Mouse (Mus musculus): ENCODE results near the gene Capn1. TPM values are rescaled to one million over a fixed set of nuclear protein-coding genes. Genes with fewer than 3 reads are reported as not detected.

The Capn1 gene
- polyA plus RNA-seq, 1 experiment from 2014 or later: 26.0 TPM

DNA sequence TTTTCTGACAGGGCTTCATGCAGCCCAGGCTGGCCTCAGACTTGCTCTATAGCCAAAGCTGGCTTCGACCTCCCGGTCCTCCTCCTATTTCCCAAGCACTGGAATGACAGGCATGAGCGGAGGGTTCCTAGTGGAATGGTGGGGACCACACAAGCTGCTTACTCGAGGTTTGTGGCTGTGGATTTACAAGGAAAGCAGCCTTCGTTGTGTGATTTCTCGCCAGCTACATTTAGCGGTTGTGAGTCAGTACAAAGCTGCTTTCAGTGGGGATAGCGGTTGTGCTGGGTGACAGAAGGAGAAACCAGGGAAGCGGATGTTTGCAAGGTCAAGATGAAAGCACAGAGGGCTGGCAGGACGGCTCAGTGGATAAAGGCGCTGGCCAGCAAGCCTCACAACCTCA lies 10.2 kb downstream of the Capn1 start:
- H3K36me3 ChIP-seq: peaks cover 21% of the 10 kb centered on the region; the same call in 1 of the 2 replicates
- ATAC-seq (ENCODE audit: insufficient number of reproducible peaks, low FRiP score, low TSS enrichment, low read depth): no peak; the same call in 1 of the 2 replicates
- no peak overlapping the region for H3K4me3 ChIP-seq
- H3K9me3 ChIP-seq: no peaks in the 10 kb centered on the region
- peaks cover 9% of the 10 kb centered on the region for H3K4me1 ChIP-seq
- no peak overlapping the region for H3K9ac ChIP-seq
- H3K4me2 ChIP-seq: no peak overlapping the region
- no peak overlapping the region for H3K27ac ChIP-seq
- H3K27me3 ChIP-seq: no peaks in the 10 kb centered on the region
- WGBS: 58% methylated on average over 11 of the region's 11 CpGs

DNA sequence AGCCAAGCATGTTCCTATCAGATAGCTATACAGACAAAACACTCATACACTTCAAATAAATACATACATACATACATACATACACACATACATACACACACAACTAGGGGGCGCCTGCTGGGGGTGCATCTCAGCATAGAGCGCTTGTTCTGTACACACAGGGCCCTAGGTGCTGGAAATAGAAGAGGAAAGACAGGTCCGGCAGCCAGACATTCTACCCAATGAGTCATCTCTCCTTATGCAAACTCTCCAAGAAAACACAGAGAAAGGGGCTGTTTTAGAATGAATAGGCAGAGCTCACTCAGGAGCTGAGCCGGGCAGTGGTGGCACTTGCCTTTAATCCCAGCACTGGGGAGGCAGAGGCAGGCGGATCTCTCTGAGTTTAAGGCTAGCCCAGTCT lies 15.7 kb downstream of the Capn1 start:
- Histone ChIP-seq H3K27me3 (no peaks in the 10 kb centered on the region), H3K4me2 (no peak overlapping the region), H3K9ac (no peak overlapping the region), H3K9me3 (no peaks in the 10 kb centered on the region), H3K4me1 (no peaks in the 10 kb centered on the region), H3K27ac (no peak overlapping the region), H3K4me3 (no peak overlapping the region), H3K36me3 (peaks cover 4% of the 10 kb centered on the region; the same call in 1 of the 2 replicates)
- WGBS: 79% methylated on average over 5 of the region's 5 CpGs
- ATAC-seq (ENCODE audit: insufficient number of reproducible peaks, low FRiP score, low TSS enrichment, low read depth): no peak

DNA sequence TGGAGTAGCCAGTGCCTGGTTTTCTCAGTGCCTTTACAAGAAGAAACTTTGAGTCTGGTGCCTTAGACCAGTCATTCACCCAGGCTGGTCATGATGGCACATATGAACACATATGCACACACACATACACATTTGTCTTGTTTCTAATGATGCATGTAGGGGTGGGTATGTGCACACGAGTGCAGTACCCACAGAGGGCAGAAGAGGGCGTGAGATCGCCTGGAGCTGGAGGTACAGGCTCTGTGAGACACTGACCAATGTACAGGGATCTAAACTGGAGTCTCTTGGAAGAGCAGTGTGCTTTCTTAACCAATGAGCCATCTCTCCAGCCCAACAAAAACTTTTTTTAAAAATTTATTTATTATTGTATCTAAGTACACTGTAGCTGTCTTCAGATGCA lies 17.5 kb downstream of the Capn1 start:
- ATAC-seq (ENCODE audit: insufficient number of reproducible peaks, low FRiP score, low TSS enrichment, low read depth): no peak
- Histone ChIP-seq H3K36me3 (peaks cover 16% of the 10 kb centered on the region), H3K4me3 (no peak overlapping the region), H3K27ac (no peak overlapping the region), H3K4me1 (no peaks in the 10 kb centered on the region), H3K4me2 (no peak overlapping the region), H3K9ac (no peak overlapping the region), H3K27me3 (no peaks in the 10 kb centered on the region), H3K9me3 (no peaks in the 10 kb centered on the region)
- WGBS: 88% methylated on average over 3 of the region's 3 CpGs

DNA sequence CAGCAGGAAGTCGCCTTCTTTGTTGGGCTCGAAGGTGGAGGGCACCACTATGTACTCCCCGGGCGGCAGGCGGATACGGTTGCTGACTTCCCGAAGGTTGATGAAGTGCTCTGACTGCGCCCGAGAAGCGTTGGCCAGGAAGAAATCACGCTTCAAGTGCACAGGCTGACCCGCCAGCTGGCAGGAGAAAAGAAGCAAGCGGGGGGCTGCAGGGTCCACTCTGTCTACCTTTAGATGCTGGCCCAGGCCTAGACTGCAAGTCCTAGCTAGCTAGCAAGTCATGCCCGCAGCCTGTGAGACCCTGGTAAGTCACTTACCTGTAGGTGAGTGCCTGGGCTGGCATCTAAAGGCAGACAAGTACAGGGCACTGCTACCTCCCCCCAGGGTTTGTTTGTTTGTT lies 21.0 kb downstream of the Capn1 start:
- peaks cover 13% of the 10 kb centered on the region for H3K4me1 ChIP-seq
- peaks cover 31% of the 10 kb centered on the region for H3K36me3 ChIP-seq
- WGBS: 83% methylated on average over 14 of the region's 14 CpGs
- H3K27me3 ChIP-seq: no peaks in the 10 kb centered on the region
- H3K9me3 ChIP-seq: no peaks in the 10 kb centered on the region
- no peak overlapping the region for H3K4me2 ChIP-seq
- H3K4me3 ChIP-seq: no peak overlapping the region
- no peak overlapping the region for H3K9ac ChIP-seq
- H3K27ac ChIP-seq: no peak overlapping the region
- ATAC-seq (ENCODE audit: insufficient number of reproducible peaks, low FRiP score, low TSS enrichment, low read depth): no peak

DNA sequence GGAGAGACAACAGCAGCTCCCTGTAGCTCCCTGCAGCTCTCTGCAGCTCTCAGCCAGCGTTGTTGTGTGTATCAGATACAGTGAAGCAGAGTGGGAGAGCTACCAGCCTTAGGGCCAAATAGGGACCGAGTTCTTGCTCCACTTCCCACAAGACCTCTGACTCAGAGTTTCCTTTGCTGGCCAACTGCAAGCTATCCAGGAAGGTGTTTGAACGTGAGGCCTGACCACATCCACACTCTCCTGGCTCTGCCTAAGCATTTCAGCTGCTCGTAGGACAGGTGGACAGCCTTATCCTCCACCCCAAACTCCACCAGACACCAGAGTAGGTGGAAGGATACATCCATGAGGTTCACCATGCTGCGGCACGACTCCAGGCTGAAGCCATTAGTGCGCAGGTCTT lies 23.7 kb downstream of the Capn1 start:
- Histone ChIP-seq H3K4me2 (no peak overlapping the region), H3K4me1 (peaks cover 23% of the 10 kb centered on the region), H3K27me3 (no peaks in the 10 kb centered on the region), H3K4me3 (no peak overlapping the region), H3K36me3 (peaks cover 39% of the 10 kb centered on the region), H3K9me3 (no peaks in the 10 kb centered on the region), H3K27ac (no peak overlapping the region), H3K9ac (no peak overlapping the region)
- ATAC-seq (ENCODE audit: insufficient number of reproducible peaks, low FRiP score, low TSS enrichment, low read depth): no peak
- WGBS: 77% methylated on average over 7 of the region's 7 CpGs

DNA sequence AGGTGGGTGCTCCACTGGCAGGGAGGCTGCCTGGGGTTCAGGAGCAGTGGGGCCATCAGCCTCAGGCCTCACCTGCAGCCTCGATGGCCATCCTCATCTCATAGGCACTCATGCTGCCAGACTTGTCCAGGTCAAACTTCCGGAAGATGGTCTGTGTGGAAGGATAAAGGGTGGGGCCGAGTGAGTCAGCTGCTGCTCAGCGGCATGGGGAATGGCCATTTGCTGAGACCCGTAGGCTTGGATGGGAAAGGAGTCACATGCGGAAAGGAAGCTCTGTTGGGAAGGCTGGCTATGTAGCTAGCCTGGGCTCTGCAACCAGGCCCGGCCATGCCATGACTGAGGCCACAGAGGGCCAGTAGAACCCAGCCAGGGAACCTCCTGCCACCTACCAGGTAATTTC lies 24.2 kb downstream of the Capn1 start:
- no peak for ATAC-seq (ENCODE audit: insufficient number of reproducible peaks, low FRiP score, low TSS enrichment, low read depth)

DNA sequence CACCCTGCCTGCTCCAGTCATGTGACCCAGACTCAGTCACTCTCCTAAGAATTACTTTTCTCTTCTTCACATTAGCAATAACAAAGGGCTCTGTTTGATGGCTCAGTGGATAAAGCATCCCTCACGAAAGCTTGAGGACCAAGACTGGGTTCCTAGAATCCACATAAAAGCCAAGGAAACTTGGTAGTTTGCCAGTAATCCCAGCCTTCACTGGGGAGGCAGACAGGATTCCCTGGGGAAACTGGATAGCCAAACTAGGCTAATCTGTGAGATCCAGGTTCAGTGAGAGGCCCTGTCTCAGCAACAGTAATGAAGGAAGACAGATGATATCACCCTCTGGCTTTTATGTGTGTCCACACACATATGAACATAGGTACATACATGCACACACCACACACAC lies 24.8 kb downstream of the Capn1 start:
- WGBS: 62% methylated on average over 1 of the region's 1 CpGs
- H3K4me2 ChIP-seq: no peak overlapping the region
- no peaks in the 10 kb centered on the region for H3K27me3 ChIP-seq
- H3K9ac ChIP-seq: no peak overlapping the region
- H3K36me3 ChIP-seq: peaks cover 39% of the 10 kb centered on the region
- H3K4me3 ChIP-seq: no peak overlapping the region
- peaks cover 23% of the 10 kb centered on the region for H3K4me1 ChIP-seq
- no peaks in the 10 kb centered on the region for H3K9me3 ChIP-seq
- peak overlapping the region; percentile 22; the same call in 1 of the 2 replicates for H3K27ac ChIP-seq
- ATAC-seq (ENCODE audit: insufficient number of reproducible peaks, low FRiP score, low TSS enrichment, low read depth): no peak

More for the DNA sequence above, 24.2 kb downstream of the Capn1 start:
- Histone ChIP-seq H3K9me3 (no peaks in the 10 kb centered on the region), H3K4me2 (no peak overlapping the region), H3K4me1 (peaks cover 23% of the 10 kb centered on the region), H3K27ac (no peak overlapping the region), H3K9ac (no peak overlapping the region), H3K36me3 (peaks cover 39% of the 10 kb centered on the region), H3K27me3 (no peaks in the 10 kb centered on the region), H3K4me3 (no peak overlapping the region)
- 82% methylated on average over 7 of the region's 7 CpGs for WGBS

DNA sequence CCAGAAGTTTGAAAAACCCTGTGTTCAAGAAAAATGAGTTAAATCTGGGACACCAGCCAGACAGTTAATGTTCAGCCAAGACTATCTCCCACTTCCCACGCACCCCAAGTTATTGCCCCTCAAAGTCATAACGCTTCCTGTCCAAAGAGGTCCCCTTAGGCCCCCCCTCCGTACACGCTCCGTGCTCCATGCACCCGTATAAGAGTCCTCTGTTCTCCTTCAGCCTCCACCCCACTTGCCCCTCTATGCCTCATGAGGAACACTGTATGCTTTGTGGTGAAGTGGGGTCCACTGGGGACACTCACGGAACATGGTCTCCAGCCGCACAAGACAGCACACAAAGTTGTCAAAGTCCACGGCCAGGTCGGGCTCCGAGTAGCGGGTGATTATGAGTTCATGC lies 25.7 kb downstream of the Capn1 start:
- no peak overlapping the region for H3K9ac ChIP-seq
- no peaks in the 10 kb centered on the region for H3K9me3 ChIP-seq
- peaks cover 38% of the 10 kb centered on the region for H3K36me3 ChIP-seq
- no peaks in the 10 kb centered on the region for H3K27me3 ChIP-seq
- no peak overlapping the region for H3K4me2 ChIP-seq
- H3K27ac ChIP-seq: peak overlapping the region; percentile 48
- no peak overlapping the region for H3K4me3 ChIP-seq
- ATAC-seq (ENCODE audit: insufficient number of reproducible peaks, low FRiP score, low TSS enrichment, low read depth): no peak; the same call in 1 of the 2 replicates
- peaks cover 23% of the 10 kb centered on the region for H3K4me1 ChIP-seq
- 73% methylated on average over 12 of the region's 12 CpGs for WGBS

DNA sequence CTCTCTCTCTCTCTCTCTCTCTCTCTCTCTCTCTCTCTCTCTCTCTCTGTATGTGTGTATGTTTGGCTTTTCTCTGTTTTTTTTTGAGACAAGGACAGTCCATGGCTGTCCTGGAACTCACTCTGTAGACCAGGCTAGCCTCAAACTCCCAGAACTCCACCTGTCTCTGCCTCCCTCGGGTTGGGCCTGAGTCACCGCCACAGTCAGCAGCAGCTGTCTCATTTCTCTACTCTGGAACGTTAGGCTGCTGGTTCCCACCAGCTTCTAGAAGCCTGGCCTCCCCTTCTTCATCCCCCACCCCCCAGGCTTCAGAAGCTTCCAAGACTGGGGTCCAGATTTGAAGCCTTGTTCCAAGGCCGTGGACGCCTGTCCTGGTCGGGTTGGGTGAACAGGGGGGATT lies 26.1 kb downstream of the Capn1 start:
- no peaks in the 10 kb centered on the region for H3K27me3 ChIP-seq
- H3K4me2 ChIP-seq: no peak overlapping the region
- H3K4me1 ChIP-seq: peaks cover 23% of the 10 kb centered on the region
- peak overlapping the region; percentile 48; the same call in 1 of the 2 replicates for H3K27ac ChIP-seq
- no peak for ATAC-seq (ENCODE audit: insufficient number of reproducible peaks, low FRiP score, low TSS enrichment, low read depth)
- peaks cover 34% of the 10 kb centered on the region for H3K36me3 ChIP-seq
- no peaks in the 10 kb centered on the region for H3K9me3 ChIP-seq
- H3K4me3 ChIP-seq: no peak overlapping the region
- 69% methylated on average over 6 of the region's 6 CpGs for WGBS
- H3K9ac ChIP-seq: no peak overlapping the region

DNA sequence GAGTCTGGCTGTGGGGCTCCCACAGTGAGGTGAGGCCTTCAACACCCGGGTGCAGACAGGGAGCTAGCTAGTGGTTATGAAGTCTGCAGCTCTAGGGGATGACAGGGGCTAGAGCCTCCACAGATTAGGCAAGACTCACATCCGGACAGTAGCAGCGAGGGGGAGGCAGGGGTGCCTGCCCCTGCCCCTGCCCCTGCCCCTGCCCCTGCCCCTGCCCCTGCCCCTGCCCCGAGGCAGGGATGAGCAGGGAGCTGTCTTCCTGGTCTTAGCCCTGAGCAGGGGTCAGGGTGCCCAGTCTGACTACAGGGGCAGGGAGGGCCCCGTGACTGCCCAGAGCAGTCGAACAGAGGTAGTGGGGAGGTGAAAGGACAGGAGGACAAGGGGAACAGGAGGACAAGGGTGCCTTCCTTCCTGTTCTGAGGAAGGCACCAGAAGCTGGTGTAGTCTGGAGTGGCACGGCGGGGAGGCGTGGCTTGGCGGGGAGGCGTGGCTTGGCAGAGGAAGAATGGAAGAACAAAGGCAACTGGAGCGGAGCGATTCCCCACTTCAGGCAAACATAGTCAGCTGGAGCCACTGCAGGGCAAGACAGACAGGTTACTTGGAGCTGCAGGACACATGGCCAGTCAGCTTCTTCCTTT lies 26.8 kb downstream of the Capn1 start:
- no peak overlapping the region for H3K9ac ChIP-seq
- peak overlapping the region; percentile 54 for H3K27ac ChIP-seq
- no peaks in the 10 kb centered on the region for H3K9me3 ChIP-seq
- peaks cover 23% of the 10 kb centered on the region for H3K4me1 ChIP-seq
- H3K4me3 ChIP-seq: no peak overlapping the region
- ATAC-seq (ENCODE audit: insufficient number of reproducible peaks, low FRiP score, low TSS enrichment, low read depth): no peak
- no peak overlapping the region for H3K4me2 ChIP-seq
- no peaks in the 10 kb centered on the region for H3K27me3 ChIP-seq
- 15% methylated on average over 11 of the region's 13 CpGs for WGBS
- peaks cover 28% of the 10 kb centered on the region for H3K36me3 ChIP-seq

DNA sequence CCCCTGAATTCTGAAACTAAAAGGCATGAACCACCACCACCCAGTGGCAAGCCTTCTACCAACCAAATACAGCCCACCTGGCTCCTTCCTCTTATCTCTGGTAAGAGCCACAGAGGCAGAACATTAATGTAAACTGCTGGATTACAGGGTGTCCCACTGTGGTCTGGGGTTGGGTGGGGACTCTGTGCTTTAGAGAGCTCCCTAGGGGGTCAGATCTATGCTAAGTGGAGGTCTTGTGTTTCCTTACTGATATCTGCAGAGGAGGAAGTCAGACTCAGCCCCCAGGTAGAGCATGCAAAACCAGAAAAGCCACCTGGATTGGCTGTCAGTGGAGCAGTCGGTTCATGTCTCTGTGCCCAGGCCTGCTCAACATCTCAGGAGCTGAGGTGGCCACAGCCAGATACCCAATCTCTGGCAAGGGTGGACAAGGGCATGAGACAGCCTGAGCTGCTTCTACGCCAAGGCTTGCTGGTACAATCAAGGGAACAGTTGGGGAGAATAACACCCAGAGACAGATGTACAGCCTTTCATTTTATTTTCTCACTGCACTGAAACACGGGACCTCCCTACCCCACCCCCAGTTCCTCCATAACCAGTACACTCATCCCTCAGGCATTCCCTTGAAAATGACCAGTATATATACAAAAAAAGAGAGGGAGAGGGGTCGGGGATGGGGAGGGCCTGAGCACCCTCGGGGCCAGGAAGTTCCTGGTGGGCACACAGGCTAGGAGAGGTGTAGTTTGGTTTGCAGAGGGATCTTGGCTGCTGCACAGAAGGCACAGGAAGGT lies 27.5 kb downstream of the Capn1 start:
- H3K4me2 ChIP-seq: no peak overlapping the region
- peak overlapping the region; percentile 54 for H3K27ac ChIP-seq
- no peak overlapping the region for H3K4me3 ChIP-seq
- ATAC-seq (ENCODE audit: insufficient number of reproducible peaks, low FRiP score, low TSS enrichment, low read depth): no peak
- no peaks in the 10 kb centered on the region for H3K27me3 ChIP-seq
- 44% methylated on average over 5 of the region's 5 CpGs for WGBS
- peaks cover 25% of the 10 kb centered on the region for H3K36me3 ChIP-seq
- peaks cover 23% of the 10 kb centered on the region for H3K4me1 ChIP-seq
- no peaks in the 10 kb centered on the region for H3K9me3 ChIP-seq
- H3K9ac ChIP-seq: no peak overlapping the region

DNA sequence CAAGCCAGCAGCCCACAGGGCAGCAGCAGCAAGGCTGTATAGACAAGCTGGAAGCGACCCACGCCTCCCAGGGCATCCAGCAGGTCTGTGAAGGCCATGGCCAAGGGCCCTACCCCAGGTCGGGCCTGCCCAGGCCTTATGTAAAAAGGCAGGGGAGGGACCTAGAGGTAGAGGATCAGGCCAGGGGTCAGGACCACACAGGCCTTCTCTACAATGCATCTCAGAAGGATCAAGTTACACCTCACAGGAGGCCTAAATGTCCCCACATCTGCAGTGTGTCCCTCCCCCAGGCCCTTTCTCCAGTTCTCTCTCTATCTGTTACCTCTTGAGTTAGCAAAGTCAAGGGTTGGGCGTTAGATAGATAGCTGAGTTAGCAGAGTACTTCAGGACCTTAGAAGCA lies 29.7 kb downstream of the Capn1 start, which contains the start of gene Slc22a20:
Gene Slc22a20 (minus strand): TSS at position 101 of the 400 bp plus-strand sequence.
- H3K27me3 ChIP-seq: no peaks in the 10 kb centered on the region
- H3K36me3 ChIP-seq: peaks cover 9% of the 10 kb centered on the region
- H3K4me1 ChIP-seq: peaks cover 23% of the 10 kb centered on the region
- WGBS: 36% methylated on average over 4 of the region's 4 CpGs
- ATAC-seq (ENCODE audit: insufficient number of reproducible peaks, low FRiP score, low TSS enrichment, low read depth): no peak
- H3K4me3 ChIP-seq: no peak within 1 kb of the TSS
- no peak within 1 kb of the TSS for H3K4me2 ChIP-seq
- no peak within 1 kb of the TSS for H3K9ac ChIP-seq
- no peaks in the 10 kb centered on the region for H3K9me3 ChIP-seq
- H3K27ac ChIP-seq: no peak within 1 kb of the TSS
